Mouse (Mus musculus) embryonic facial prominence, embryonic 15.5 days (tissue): ENCODE measurements around the gene Chd1l. TPM values are rescaled to one million over a fixed set of nuclear protein-coding genes. Genes with fewer than 3 reads are reported as not detected.
A peak's percentile ranks its signal among the peaks of the same experiment; 100 is the strongest.

Experiments used
- ATAC-seq: fragments of 200-750 bp; cut with Nextera tagmentation; 2 replicates; pipeline ENCODE4 v1.8.0; 2017; ENCODE audit warnings: low read depth, moderate TSS enrichment; ENCODE audit not compliant: insufficient number of reproducible peaks, low FRiP score, low TSS enrichment
- H3K27ac ChIP-seq: fragments of 300-500 bp; sonication (generic); replicated peaks from 2 replicates; pipeline ENCODE4 v1.5.1; 2015; ENCODE audit warnings: mild to moderate bottlenecking, inconsistent platforms
- H3K27me3 ChIP-seq: fragments of 300-500 bp; sonication (generic); 2 replicates; pipeline ENCODE4 v1.6.1; 2015; ENCODE audit warnings: inconsistent platforms
- H3K36me3 ChIP-seq: fragments of 300-500 bp; sonication (generic); 2 replicates; pipeline ENCODE4 v1.6.1; 2015; ENCODE audit warnings: mild to moderate bottlenecking, inconsistent platforms
- H3K4me1 ChIP-seq: fragments of 300-500 bp; sonication (generic); 2 replicates; pipeline ENCODE4 v1.6.1; 2015; ENCODE audit warnings: inconsistent platforms
- H3K4me2 ChIP-seq: fragments of 300-500 bp; sonication (generic); replicated peaks from 2 replicates; pipeline ENCODE4 v1.6.1; 2015; ENCODE audit warnings: mild to moderate bottlenecking, inconsistent platforms
- H3K4me3 ChIP-seq: fragments of 300-500 bp; sonication (generic); replicated peaks from 2 replicates; pipeline ENCODE4 v1.5.1; 2015; ENCODE audit warnings: mild to moderate bottlenecking, inconsistent platforms
- H3K9ac ChIP-seq: fragments of 300-500 bp; sonication (generic); 2 replicates; pipeline ENCODE4 v1.6.1; 2015; ENCODE audit warnings: inconsistent platforms
- H3K9me3 ChIP-seq: fragments of 300-500 bp; sonication (generic); replicated peaks from 2 replicates; pipeline ENCODE4 v1.6.1; 2016; ENCODE audit warnings: inconsistent platforms
- WGBS: fragments of 180-500 bp; shearing (Covaris S2); methylation state at CpG from one replicate; pipeline ENCODE4 v1.1.7; 2015; 5-methylcytosine and 5-hydroxymethylcytosine counted together
- polyA plus RNA-seq: library from polyadenylated mRNA; unstranded; fragments of >200 nt; fragmentation: Nextera tagmentation; extraction: Ambion mirVana; gene quantifications from 2 replicates; pipeline ENCODE4 v1.2.1, GENCODE M21; 2015

Chd1l gene
- polyA plus RNA-seq: 13.8 and 14.5 TPM in 2 replicates

- H3K9ac ChIP-seq: peak within 1 kb of the TSS; percentile 51
- H3K4me3 ChIP-seq: peak within 1 kb of the TSS; percentile 66
- H3K9me3 ChIP-seq: no peaks in the 10 kb centered on the region
- peaks cover 4% of the 10 kb centered on the region; the same call in 1 of the 2 replicates for H3K4me1 ChIP-seq
- peak; percentile 92 for ATAC-seq
- peak within 1 kb of the TSS; percentile 85 for H3K27ac ChIP-seq
- under 1% methylated on average over 56 of the region's 56 CpGs for WGBS
- H3K36me3 ChIP-seq: no peaks in the 10 kb centered on the region
- H3K27me3 ChIP-seq: no peaks in the 10 kb centered on the region
- peak within 1 kb of the TSS; percentile 81 for H3K4me2 ChIP-seq
Observed at GRCm38 (mm10) chr3:97609845-97610410, at the start of gene Chd1l. Chd1l (minus strand) TSS chr3:97610203.

GRCm38 (mm10) chr3:97659746-97660145 is 49.7 kb upstream of the Chd1l start:
- ATAC-seq: no peak
- Histone ChIP-seq H3K27ac (no peak overlapping the region), H3K4me1 (peaks cover 15% of the 10 kb centered on the region; the same call in 1 of the 2 replicates), H3K4me3 (peak overlapping the region; percentile 96; the same call in 1 of the 2 replicates), H3K9ac (no peak overlapping the region), H3K4me2 (peak overlapping the region; percentile 75; the same call in 1 of the 2 replicates), H3K36me3 (peaks cover 15% of the 10 kb centered on the region), H3K9me3 (no peaks in the 10 kb centered on the region), H3K27me3 (no peaks in the 10 kb centered on the region)
- WGBS: 83% methylated on average over 7 of the region's 7 CpGs

GRCm38 (mm10) chr3:97658426-97659193 is 48.6 kb upstream of the Chd1l start:
- Histone ChIP-seq H3K27me3 (no peaks in the 10 kb centered on the region), H3K27ac (peak overlapping the region; percentile 73), H3K4me2 (peak overlapping the region; percentile 75), H3K4me3 (peak overlapping the region; percentile 96), H3K9me3 (no peaks in the 10 kb centered on the region), H3K4me1 (peaks cover 15% of the 10 kb centered on the region; the same call in 1 of the 2 replicates), H3K36me3 (peaks cover 8% of the 10 kb centered on the region), H3K9ac (peak overlapping the region; percentile 53)
- under 1% methylated on average over 50 of the region's 50 CpGs for WGBS
- ATAC-seq: peak; percentile 83

- WGBS: 2% methylated on average over 51 of the region's 51 CpGs
- ATAC-seq: peak; percentile 96
- H3K27ac ChIP-seq: peak within 1 kb of the TSS; percentile 73
Observed at GRCm38 (mm10) chr3:97657655-97658411, 47.8 kb upstream of the Chd1l start, which contains the start of gene Prkab2. Prkab2 (plus strand) TSS chr3:97658193.

GRCm38 (mm10) chr3:97654901-97655300 is 44.9 kb upstream of the Chd1l start:
- Histone ChIP-seq H3K9ac (no peak overlapping the region), H3K36me3 (no peaks in the 10 kb centered on the region), H3K27me3 (no peaks in the 10 kb centered on the region), H3K4me2 (no peak overlapping the region), H3K4me1 (peaks cover 15% of the 10 kb centered on the region; the same call in 1 of the 2 replicates), H3K4me3 (no peak overlapping the region), H3K27ac (no peak overlapping the region), H3K9me3 (no peaks in the 10 kb centered on the region)
- WGBS: 80% methylated on average over 8 of the region's 8 CpGs
- ATAC-seq: no peak

More at GRCm38 (mm10) chr3:97657655-97658411, 47.8 kb upstream of the Chd1l start, which contains the start of gene Prkab2:
- H3K27me3 ChIP-seq: no peaks in the 10 kb centered on the region
- peaks cover 5% of the 10 kb centered on the region for H3K36me3 ChIP-seq
- no peaks in the 10 kb centered on the region for H3K9me3 ChIP-seq
- peak within 1 kb of the TSS; percentile 96 for H3K4me3 ChIP-seq
- peaks cover 15% of the 10 kb centered on the region; the same call in 1 of the 2 replicates for H3K4me1 ChIP-seq
- H3K4me2 ChIP-seq: peak within 1 kb of the TSS; percentile 75
- H3K9ac ChIP-seq: peak within 1 kb of the TSS; percentile 53

- no peaks in the 10 kb centered on the region for H3K27me3 ChIP-seq
- H3K9me3 ChIP-seq: no peaks in the 10 kb centered on the region
- 89% methylated on average over 5 of the region's 5 CpGs for WGBS
- ATAC-seq: no peak
- no peak overlapping the region for H3K27ac ChIP-seq
- H3K4me2 ChIP-seq: no peak overlapping the region
- H3K9ac ChIP-seq: no peak overlapping the region
- H3K4me1 ChIP-seq: 0 out of 2 replicates have a peak, but pooled peaks cover 4% of the 10 kb centered on the region
- H3K36me3 ChIP-seq: no peaks in the 10 kb centered on the region
- H3K4me3 ChIP-seq: no peak overlapping the region
Observed at GRCm38 (mm10) chr3:97653781-97654180, 43.8 kb upstream of the Chd1l start.

- Histone ChIP-seq H3K4me2 (no peak overlapping the region), H3K9ac (no peak overlapping the region), H3K36me3 (no peaks in the 10 kb centered on the region), H3K4me3 (no peak overlapping the region), H3K27me3 (no peaks in the 10 kb centered on the region), H3K9me3 (no peaks in the 10 kb centered on the region), H3K27ac (no peak overlapping the region), H3K4me1 (no peaks in the 10 kb centered on the region)
- ATAC-seq: no peak
- WGBS: 84% methylated on average over 10 of the region's 10 CpGs
Observed at GRCm38 (mm10) chr3:97651604-97652003, 41.6 kb upstream of the Chd1l start.

- WGBS: 72% methylated on average over 6 of the region's 6 CpGs
- Histone ChIP-seq H3K4me1 (no peaks in the 10 kb centered on the region), H3K9ac (no peak overlapping the region), H3K27ac (no peak overlapping the region), H3K4me2 (no peak overlapping the region), H3K4me3 (no peak overlapping the region), H3K36me3 (no peaks in the 10 kb centered on the region), H3K27me3 (no peaks in the 10 kb centered on the region), H3K9me3 (no peaks in the 10 kb centered on the region)
- no peak for ATAC-seq
Observed at GRCm38 (mm10) chr3:97649469-97649868, 39.5 kb upstream of the Chd1l start.

GRCm38 (mm10) chr3:97649022-97649421 is 39.0 kb upstream of the Chd1l start:
- Histone ChIP-seq H3K27me3 (no peaks in the 10 kb centered on the region), H3K27ac (no peak overlapping the region), H3K4me1 (no peaks in the 10 kb centered on the region), H3K9ac (no peak overlapping the region), H3K9me3 (no peaks in the 10 kb centered on the region), H3K36me3 (no peaks in the 10 kb centered on the region), H3K4me3 (no peak overlapping the region), H3K4me2 (no peak overlapping the region)
- 71% methylated on average over 3 of the region's 3 CpGs for WGBS
- ATAC-seq: no peak

- H3K9ac ChIP-seq: no peak overlapping the region
- no peaks in the 10 kb centered on the region for H3K36me3 ChIP-seq
- WGBS: 38% methylated on average over 1 of the region's 1 CpGs
- no peak for ATAC-seq
- H3K4me2 ChIP-seq: no peak overlapping the region
- H3K9me3 ChIP-seq: no peaks in the 10 kb centered on the region
- no peaks in the 10 kb centered on the region for H3K4me1 ChIP-seq
- H3K27ac ChIP-seq: no peak overlapping the region
- no peaks in the 10 kb centered on the region for H3K27me3 ChIP-seq
- H3K4me3 ChIP-seq: no peak overlapping the region
Observed at GRCm38 (mm10) chr3:97648518-97648917, 38.5 kb upstream of the Chd1l start.

- ATAC-seq: no peak
- Histone ChIP-seq H3K36me3 (no peaks in the 10 kb centered on the region), H3K27ac (no peak overlapping the region), H3K9me3 (no peaks in the 10 kb centered on the region), H3K4me3 (no peak overlapping the region), H3K9ac (no peak overlapping the region), H3K27me3 (no peaks in the 10 kb centered on the region), H3K4me2 (no peak overlapping the region), H3K4me1 (no peaks in the 10 kb centered on the region)
- WGBS: 81% methylated on average over 9 of the region's 9 CpGs
Observed at GRCm38 (mm10) chr3:97642001-97642400, 32.0 kb upstream of the Chd1l start.
